Mouse (Mus musculus) 416B (cell line): Measurements from ENCODE around the gene Nfatc2.
A peak's percentile ranks its signal among the peaks of the same experiment; 100 is the strongest.

Source experiments
- DNase-seq: peaks from one replicate; pipeline ENCODE4 v3.0.0; 2011; ENCODE audit warnings: low read depth

Nfatc2 gene

DNA sequence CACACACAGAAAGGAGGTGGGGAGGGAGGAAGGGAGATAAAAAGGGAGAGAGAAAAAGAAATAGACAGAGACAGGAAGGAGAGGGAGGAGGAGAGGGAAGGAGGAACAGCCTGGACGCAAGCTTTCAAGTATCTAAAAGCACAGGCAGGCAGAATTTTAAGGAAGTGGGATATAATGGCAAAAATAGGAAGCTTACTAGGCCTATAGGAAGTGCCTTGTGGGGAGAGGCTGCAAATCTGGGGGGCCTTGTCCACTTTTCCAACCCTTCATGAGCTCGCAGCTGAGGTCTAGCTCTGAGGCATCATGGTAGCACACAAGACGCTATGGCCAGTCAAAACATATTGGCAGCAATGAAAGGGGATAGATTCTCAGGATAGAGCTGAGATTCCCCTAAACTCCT is 22.3 kb downstream of the Nfatc2 start:
- DNase-seq = no peak

DNA sequence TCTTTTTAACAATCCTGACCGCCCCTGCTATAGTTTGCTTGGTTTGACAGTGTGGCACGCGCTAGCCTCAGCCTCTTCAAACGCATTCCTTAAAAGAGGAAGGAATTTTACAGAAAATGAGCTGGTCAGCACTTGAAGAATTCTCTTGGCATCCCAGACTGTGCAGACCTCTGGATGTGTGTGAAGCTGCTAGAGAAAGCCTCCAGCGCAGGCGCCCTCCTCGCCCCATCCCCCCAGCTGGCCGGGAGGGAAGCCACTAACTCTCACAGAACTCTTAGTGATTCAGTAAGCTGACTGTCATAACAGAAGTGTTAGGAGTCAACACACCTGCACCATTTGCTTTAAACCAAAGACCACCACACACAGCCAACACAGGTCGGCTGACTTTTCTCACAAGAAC is 23.3 kb downstream of the Nfatc2 start:
- DNase-seq = no peak

DNA sequence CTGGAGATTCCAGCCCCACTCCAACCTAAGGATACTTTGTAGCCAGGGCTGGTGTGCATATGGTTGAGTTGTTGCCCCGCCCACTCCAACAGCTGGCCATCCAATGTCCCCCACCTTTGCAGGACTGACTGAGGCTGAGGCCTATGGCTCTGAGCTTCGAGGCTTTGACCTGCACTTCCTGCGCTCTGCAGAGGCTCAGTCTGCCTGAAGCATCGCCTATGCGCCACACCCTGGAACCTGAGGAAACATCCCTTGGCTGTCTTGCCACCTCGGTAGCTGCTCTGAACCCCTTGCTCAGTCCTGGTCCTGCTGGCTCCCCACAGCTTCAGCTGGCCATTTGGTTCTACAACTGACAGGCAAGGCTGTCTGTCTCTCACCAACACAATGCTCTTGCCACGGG is 24.1 kb downstream of the Nfatc2 start:
- DNase-seq = no peak

DNA sequence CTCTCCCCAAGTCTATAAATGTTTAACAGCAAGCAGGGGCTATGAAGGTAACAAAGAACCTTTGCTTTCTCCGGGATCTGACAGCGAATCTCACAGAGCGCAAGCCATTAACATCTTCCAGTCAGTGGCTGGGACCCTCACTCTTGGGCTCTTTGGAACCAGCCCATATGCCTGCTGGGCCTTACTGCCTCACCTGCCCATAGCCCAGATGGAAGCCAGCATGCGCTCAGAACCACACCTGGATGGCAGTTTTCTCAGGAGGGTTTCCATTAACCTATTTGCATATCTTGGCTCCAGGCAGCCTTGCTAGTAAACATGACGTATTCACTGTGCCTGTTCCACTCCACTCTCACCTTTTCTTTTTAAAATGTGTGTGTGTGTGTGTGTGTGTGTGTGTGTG is 25.6 kb downstream of the Nfatc2 start:
- DNase-seq = no peak

- DNase-seq = no peak
Measured at GRCm38 (mm10) chr2:168574934-168575333, 26.5 kb downstream of the Nfatc2 start.

- no peak for DNase-seq
Measured at GRCm38 (mm10) chr2:168573866-168574265, 27.6 kb downstream of the Nfatc2 start.

GRCm38 (mm10) chr2:168571241-168571640 is 30.2 kb downstream of the Nfatc2 start:
- no peak for DNase-seq

DNA sequence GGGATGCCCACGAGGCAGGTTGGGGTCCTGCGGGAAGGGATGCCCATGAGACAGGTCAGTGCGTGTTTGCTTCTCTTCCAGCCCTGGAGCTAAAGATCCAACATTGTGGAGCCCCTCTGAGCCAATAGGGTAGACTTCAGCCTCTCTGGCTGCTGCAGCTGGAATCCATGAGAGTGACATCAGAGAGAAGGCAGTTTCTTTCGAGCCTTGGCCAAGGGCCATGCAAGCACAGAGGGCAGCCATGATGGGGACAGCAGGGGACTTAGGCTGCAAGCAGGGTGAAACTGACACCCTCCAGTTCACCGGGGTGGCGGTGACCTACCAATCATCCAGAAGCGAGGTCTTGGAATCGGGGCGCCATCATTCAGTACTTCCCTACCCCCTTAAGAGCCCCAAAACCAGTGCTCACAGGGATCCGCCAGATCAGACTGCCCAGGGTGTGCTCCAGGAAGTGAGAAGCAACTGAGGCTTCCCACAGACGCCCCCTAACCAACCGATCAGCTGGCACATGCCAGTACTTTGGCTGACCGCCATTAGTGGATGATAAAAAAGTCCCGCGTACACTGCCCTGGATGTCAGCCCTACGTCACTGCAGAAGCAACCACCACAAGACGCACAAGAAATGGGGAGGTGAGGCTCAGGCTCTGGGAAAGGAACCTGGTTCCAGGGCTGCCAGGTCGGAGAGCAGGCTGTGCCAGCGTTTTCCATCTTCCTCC is 35.8 kb downstream of the Nfatc2 start:
- peak; percentile 60 for DNase-seq

GRCm38 (mm10) chr2:168563184-168563583 is 38.3 kb downstream of the Nfatc2 start:
- DNase-seq = peak; percentile 92

GRCm38 (mm10) chr2:168557035-168557434 is 44.4 kb downstream of the Nfatc2 start:
- no peak for DNase-seq

DNA sequence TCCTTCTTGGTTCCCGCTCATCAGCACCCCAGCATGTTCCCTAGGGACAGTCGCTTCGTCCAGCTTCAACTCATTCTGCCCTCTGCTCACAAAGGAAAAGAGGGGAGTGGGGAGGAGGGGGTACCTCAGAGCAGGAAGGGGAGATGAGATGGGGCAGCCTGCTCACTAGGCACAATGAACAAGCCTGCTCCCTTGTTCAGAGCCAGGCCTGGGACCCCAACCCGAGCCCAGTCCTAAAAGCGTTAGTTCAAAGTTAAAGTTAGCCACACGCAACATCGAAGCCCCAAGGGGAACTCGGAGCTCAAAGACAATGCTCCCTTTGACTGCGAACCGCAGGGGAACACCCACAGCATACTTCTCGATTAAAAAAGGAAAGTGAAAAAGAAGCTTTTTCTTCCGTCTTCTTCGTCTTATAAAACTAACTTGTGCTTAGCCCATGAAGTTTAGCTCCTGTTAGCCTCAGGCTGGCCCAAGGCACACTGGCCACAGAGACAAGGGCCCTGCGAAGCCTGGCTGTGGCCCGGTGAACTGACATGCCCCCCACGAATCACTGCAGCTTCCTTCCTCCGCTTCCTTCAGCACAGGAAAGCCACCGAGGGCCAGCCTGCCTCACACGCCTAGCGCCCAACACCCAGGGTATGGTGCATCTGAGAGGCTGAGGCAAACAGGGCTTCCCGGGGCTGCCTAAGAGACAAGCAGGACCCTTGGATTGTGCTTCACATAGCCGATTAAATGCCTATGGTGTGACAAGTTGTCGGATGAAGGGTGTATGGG is 45.4 kb downstream of the Nfatc2 start:
- DNase-seq = no peak

- DNase-seq = no peak
Measured at GRCm38 (mm10) chr2:168553541-168553961, 47.9 kb downstream of the Nfatc2 start.

GRCm38 (mm10) chr2:168552405-168552804 is 49.1 kb downstream of the Nfatc2 start:
- DNase-seq = peak; percentile 38

GRCm38 (mm10) chr2:168551218-168551617 is 50.2 kb downstream of the Nfatc2 start:
- DNase-seq = no peak

- peak; percentile 88 for DNase-seq
Measured at GRCm38 (mm10) chr2:168549326-168549725, 52.1 kb downstream of the Nfatc2 start.

DNA sequence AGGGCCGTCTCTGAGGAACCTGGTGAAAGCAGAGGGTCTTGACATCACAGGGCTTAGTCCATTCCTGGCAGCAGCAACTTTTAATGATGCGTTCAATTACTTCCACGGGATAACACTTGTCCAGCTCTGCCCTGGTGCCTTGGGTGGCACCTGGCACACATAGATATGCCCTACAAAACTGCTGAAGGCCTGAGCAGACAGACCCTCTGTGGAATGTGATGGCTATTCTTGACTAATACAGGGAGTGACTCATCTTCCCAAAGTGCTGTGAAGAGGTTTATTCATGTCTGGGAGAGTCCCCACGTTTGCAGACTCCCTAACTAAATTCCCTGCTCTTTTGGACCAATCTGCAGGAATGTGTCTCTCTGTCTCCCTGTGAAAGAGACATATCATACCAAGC is 53.4 kb downstream of the Nfatc2 start:
- peak; percentile 14 for DNase-seq

- DNase-seq = no peak
Measured at GRCm38 (mm10) chr2:168545901-168546557, 55.4 kb downstream of the Nfatc2 start.

DNA sequence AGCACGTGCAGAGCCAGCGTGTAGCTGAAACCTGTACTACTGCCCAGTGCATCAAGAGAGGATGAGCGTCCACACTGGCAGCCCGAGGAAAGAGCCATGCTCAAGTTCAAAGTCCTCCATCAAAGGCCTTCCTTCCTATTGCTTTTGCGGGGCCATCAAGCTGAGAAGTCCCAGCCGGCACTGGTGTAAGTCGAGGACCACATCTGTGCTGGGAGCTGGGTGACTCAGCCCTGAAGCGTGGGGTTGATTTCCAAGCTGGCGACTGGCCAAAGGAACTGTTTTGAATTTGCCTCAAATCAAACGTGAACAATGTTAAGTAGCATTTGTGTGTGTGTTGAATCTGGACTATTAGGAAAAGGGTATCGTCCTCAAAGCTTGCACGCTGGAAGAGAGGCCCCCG is 57.4 kb downstream of the Nfatc2 start:
- DNase-seq = peak; percentile 76

DNA sequence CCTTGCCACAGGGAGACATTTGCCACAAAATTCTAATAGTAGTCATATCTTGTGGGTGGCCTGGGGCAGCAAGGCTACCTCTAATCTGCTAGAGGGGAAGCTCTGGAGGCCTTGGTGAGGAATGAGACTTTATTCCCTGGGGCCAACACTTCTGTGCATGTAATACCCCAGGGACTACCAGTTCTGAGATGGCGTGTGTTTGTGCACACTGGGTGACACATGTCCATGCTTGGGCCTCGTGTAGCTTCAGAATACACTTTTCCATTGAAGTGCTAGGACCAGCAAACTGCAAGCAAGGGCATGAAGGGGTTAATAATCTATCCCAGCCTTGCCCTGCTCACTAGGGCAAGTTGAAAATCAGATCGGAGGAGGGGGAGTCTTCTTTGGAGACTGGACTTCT is 58.4 kb downstream of the Nfatc2 start:
- DNase-seq = no peak

- DNase-seq = no peak
Measured at GRCm38 (mm10) chr2:168541223-168541622, 60.2 kb downstream of the Nfatc2 start.

- no peak for DNase-seq
Measured at GRCm38 (mm10) chr2:168539594-168540222, 61.7 kb downstream of the Nfatc2 start.

DNA sequence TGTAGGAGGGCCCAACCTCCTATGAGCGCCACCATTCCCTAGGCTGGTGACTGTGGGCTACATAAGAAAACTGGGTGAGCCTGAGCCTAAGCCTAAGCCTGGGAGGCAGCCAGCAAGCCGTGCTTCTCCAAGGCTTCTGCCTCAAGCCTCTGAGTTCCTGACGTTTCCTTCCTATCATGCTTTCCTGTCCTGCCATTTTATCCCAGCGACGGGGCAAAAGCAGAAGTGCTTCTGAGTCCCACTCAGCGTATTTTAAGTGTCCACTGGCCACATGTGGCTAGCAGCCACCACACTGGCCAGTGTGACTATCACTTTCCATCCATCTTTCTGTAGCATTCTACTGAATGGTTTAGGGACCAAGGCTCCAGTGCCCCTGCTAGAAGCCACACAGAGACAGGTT is 62.4 kb downstream of the Nfatc2 start:
- no peak for DNase-seq
